Mouse (Mus musculus) olfactory bulb, adult 2 months (tissue): ENCODE measurements around the gene Trim28.

Source experiments
- CTCF ChIP-seq: fragments of 200-500 bp; IDR thresholded peaks from 2 replicates; pipeline ENCODE4 v1.5.1; 2012; ENCODE audit warnings: low read depth, mild to moderate bottlenecking, low read length, moderate library complexity; ENCODE audit not compliant: insufficient read depth
- POLR2A ChIP-seq: fragments of 200-500 bp; IDR thresholded peaks from 2 replicates; pipeline ENCODE4 v1.6.1; 2012; ENCODE audit warnings: mild to moderate bottlenecking, low read depth, low read length, moderate library complexity; ENCODE audit not compliant: insufficient read depth

- TF ChIP-seq CTCF (no peak), POLR2A (no peak)
Measured at GRCm38 (mm10) chr7:13035211-13035855, 36.4 kb downstream of the Trim28 start.
